Mouse (Mus musculus) midbrain, embryonic 12.5 days (tissue): ENCODE measurements at regions not wholly inside any gene's neighbourhood (a gene's known extent, or its start where the extent isn't known, plus 50 kb on each side); places are given as distances from the start of the nearest gene placed in this dataset.

Experiments used
- ATAC-seq: fragments of 200-750 bp; cut with Nextera tagmentation; 2 replicates; pipeline ENCODE4 v1.8.0; 2017; ENCODE audit warnings: low read depth, moderate TSS enrichment, moderate library complexity; ENCODE audit not compliant: low FRiP score
- H3K27ac ChIP-seq: fragments of 300-500 bp; sonication (generic); replicated peaks from 2 replicates; pipeline ENCODE4 v1.5.1; 2016; ENCODE audit warnings: mild to moderate bottlenecking
- H3K27me3 ChIP-seq: fragments of 300-500 bp; sonication (generic); 2 replicates; pipeline ENCODE4 v1.6.1; 2016; ENCODE audit warnings: mild to moderate bottlenecking
- H3K36me3 ChIP-seq: fragments of 300-500 bp; sonication (generic); 2 replicates; pipeline ENCODE4 v1.6.1; 2016
- H3K4me1 ChIP-seq: fragments of 300-500 bp; sonication (generic); 2 replicates; pipeline ENCODE4 v1.6.1; 2016
- H3K4me2 ChIP-seq: fragments of 300-500 bp; sonication (generic); replicated peaks from 2 replicates; pipeline ENCODE4 v1.6.1; 2016; ENCODE audit warnings: mild to moderate bottlenecking, moderate library complexity
- H3K4me3 ChIP-seq: fragments of 300-500 bp; sonication (generic); 2 replicates; pipeline ENCODE4 v1.5.1; 2016; ENCODE audit warnings: mild to moderate bottlenecking
- H3K9ac ChIP-seq: fragments of 300-500 bp; sonication (generic); replicated peaks from 2 replicates; pipeline ENCODE4 v1.6.1; 2016; ENCODE audit warnings: mild to moderate bottlenecking, moderate library complexity
- H3K9me3 ChIP-seq: fragments of 300-500 bp; sonication (generic); 2 replicates; pipeline ENCODE4 v1.6.1; 2016; ENCODE audit warnings: mild to moderate bottlenecking
- WGBS: fragments of 180-500 bp; shearing (Covaris S2); methylation state at CpG from one replicate; pipeline ENCODE4 v1.1.7; 2016; 5-methylcytosine and 5-hydroxymethylcytosine counted together

DNA sequence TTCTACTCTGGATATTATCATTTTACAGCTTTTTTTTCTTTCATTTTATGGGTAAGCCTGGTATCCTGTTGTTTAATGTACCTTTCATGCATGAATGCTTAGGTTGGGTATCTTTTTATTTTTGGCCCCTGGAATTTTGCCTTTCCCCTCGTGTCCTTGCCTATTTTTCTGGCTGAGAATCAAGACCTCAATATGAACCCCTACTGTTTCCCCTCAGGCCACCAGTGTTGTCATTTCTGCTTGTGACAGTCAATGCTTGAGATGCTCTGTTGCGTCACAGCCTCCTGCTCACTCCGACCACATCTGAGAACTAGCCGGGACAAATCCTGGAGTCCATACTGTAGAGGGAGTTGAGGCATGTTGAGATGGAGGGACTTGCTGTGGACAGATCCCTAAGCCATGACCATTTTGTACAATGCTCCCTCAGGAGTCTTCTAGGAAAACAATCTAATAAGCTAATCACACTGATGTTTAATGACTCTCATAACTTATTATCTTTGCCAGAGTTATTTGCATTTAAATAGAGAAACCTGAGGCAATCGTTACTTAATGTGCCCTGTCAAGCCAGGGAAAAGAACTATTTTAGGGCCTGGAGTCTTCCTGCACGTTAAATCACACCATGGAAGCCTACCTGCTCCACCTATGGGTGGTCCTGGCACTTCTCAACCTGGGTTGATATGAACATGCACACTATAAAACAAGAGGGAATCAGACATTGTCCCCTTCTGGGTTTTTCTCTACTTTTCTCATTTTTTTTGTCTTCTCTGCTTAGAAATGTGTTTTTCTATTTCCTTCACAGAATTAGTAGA lies 363.9 kb downstream of the Phkb start:
- no peaks in the 10 kb centered on the region for H3K9me3 ChIP-seq
- WGBS: 62% methylated on average over 6 of the region's 6 CpGs
- H3K27me3 ChIP-seq: no peaks in the 10 kb centered on the region
- no peak for ATAC-seq
- no peaks in the 10 kb centered on the region for H3K36me3 ChIP-seq
- peaks cover 7% of the 10 kb centered on the region for H3K4me1 ChIP-seq
- no peak overlapping the region for H3K9ac ChIP-seq
- H3K27ac ChIP-seq: no peak overlapping the region
- H3K4me3 ChIP-seq: no peak overlapping the region
- no peak overlapping the region for H3K4me2 ChIP-seq

DNA sequence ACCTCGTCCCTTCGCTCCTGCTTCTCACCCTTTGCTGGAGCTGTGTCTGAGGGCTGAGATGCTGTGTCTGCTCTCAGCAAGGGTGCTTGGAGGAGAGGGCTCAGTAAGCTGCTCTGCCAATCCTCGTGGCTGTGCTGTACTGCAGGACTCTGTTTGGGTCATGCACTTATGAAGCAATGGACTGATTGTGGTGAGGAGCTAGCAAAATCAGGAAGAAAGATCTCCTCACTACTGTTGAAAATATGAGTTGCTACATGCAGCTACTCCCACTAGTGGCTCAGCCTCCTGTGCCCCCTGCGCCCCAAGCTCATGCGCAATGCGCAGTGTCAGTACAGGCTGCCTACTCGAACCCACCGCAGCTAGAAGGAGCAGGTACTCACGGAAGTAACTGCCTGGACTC lies 362.3 kb downstream of the Phkb start:
- H3K9me3 ChIP-seq: no peaks in the 10 kb centered on the region
- H3K4me2 ChIP-seq: no peak overlapping the region
- H3K27ac ChIP-seq: no peak overlapping the region
- H3K4me1 ChIP-seq: peaks cover 7% of the 10 kb centered on the region
- 55% methylated on average over 9 of the region's 9 CpGs for WGBS
- ATAC-seq: no peak
- no peaks in the 10 kb centered on the region for H3K27me3 ChIP-seq
- no peak overlapping the region for H3K9ac ChIP-seq
- H3K4me3 ChIP-seq: no peak overlapping the region
- H3K36me3 ChIP-seq: no peaks in the 10 kb centered on the region

- Histone ChIP-seq H3K9ac (no peak overlapping the region), H3K36me3 (no peaks in the 10 kb centered on the region), H3K27ac (no peak overlapping the region), H3K27me3 (no peaks in the 10 kb centered on the region), H3K9me3 (no peaks in the 10 kb centered on the region), H3K4me3 (no peak overlapping the region), H3K4me1 (peaks cover 7% of the 10 kb centered on the region), H3K4me2 (no peak overlapping the region)
- WGBS: 78% methylated on average over 4 of the region's 4 CpGs
- no peak for ATAC-seq
Observed at GRCm38 (mm10) chr8:86201830-86202229, 361.1 kb downstream of the Phkb start.

- Histone ChIP-seq H3K27me3 (no peaks in the 10 kb centered on the region), H3K9ac (no peak overlapping the region), H3K4me3 (no peak overlapping the region), H3K27ac (no peak overlapping the region), H3K36me3 (no peaks in the 10 kb centered on the region), H3K4me1 (no peaks in the 10 kb centered on the region), H3K9me3 (no peaks in the 10 kb centered on the region), H3K4me2 (no peak overlapping the region)
- 89% methylated on average over 4 of the region's 4 CpGs for WGBS
- no peak for ATAC-seq
Observed at GRCm38 (mm10) chr8:86192262-86192661, 351.5 kb downstream of the Phkb start.

- Histone ChIP-seq H3K4me2 (no peak overlapping the region), H3K9me3 (no peaks in the 10 kb centered on the region), H3K9ac (no peak overlapping the region), H3K27me3 (no peaks in the 10 kb centered on the region), H3K27ac (no peak overlapping the region), H3K4me3 (no peak overlapping the region), H3K4me1 (no peaks in the 10 kb centered on the region), H3K36me3 (no peaks in the 10 kb centered on the region)
- WGBS: 88% methylated on average over 5 of the region's 5 CpGs
- ATAC-seq: no peak
Observed at GRCm38 (mm10) chr8:86184671-86185070, 343.9 kb downstream of the Phkb start.

DNA sequence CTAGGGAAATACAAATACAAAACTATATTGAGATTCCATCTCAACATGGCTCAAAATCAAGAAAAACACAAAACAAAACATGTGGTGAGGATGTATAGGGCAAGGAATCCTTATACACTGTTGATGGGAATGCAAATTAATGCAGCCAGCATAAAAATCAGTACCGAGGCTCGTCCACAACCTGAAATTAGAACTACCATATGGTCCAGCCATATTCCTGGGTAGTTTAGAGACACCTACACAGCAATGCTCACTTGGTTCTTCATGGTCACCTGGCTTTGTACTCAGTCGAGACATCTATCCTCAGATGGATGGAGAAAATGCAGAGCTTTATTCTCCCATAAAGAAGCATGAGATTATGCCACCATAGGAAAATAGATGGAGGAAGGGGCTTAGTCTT lies 340.0 kb downstream of the Phkb start:
- Histone ChIP-seq H3K4me3 (no peak overlapping the region), H3K27ac (no peak overlapping the region), H3K36me3 (no peaks in the 10 kb centered on the region), H3K9me3 (no peaks in the 10 kb centered on the region), H3K27me3 (no peaks in the 10 kb centered on the region), H3K4me1 (no peaks in the 10 kb centered on the region), H3K4me2 (no peak overlapping the region), H3K9ac (no peak overlapping the region)
- WGBS: 87% methylated on average over 3 of the region's 3 CpGs
- no peak for ATAC-seq

DNA sequence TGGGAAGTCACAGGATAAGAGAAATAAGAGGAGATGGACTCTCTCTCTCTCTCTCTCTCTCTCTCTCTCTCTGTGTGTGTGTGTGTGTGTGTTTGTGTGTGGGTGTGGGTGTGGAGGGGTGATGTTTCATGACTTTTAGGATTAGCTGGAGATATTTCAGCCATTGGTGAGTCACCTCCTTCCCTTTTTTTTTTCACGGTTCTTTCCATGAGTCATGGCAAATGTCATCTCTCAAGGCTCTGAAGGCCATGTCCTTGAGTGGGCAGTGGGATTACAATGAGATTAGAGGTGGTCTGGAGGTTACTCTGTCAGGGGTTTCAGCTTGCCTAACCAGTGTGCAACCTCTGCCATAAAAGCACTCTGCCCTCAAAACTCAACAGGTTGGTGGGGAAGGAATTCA lies 329.3 kb downstream of the Phkb start:
- Histone ChIP-seq H3K4me1 (no peaks in the 10 kb centered on the region), H3K4me3 (no peak overlapping the region), H3K27ac (no peak overlapping the region), H3K9ac (no peak overlapping the region), H3K9me3 (no peaks in the 10 kb centered on the region), H3K36me3 (no peaks in the 10 kb centered on the region), H3K4me2 (no peak overlapping the region), H3K27me3 (no peaks in the 10 kb centered on the region)
- 93% methylated on average over 1 of the region's 1 CpGs for WGBS
- ATAC-seq: no peak

GRCm38 (mm10) chr8:86164818-86165217 lies 324.1 kb downstream of the Phkb start:
- WGBS: 81% methylated on average over 2 of the region's 2 CpGs
- Histone ChIP-seq H3K36me3 (no peaks in the 10 kb centered on the region), H3K4me2 (no peak overlapping the region), H3K9me3 (peaks cover 6% of the 10 kb centered on the region; the same call in 1 of the 2 replicates), H3K4me3 (no peak overlapping the region), H3K27me3 (no peaks in the 10 kb centered on the region), H3K4me1 (no peaks in the 10 kb centered on the region), H3K9ac (no peak overlapping the region), H3K27ac (no peak overlapping the region)
- no peak for ATAC-seq

GRCm38 (mm10) chr8:86159074-86159783 lies 318.5 kb downstream of the Phkb start:
- Histone ChIP-seq H3K27ac (no peak overlapping the region), H3K4me1 (no peaks in the 10 kb centered on the region), H3K4me2 (no peak overlapping the region), H3K27me3 (no peaks in the 10 kb centered on the region), H3K9me3 (peaks cover 6% of the 10 kb centered on the region; the same call in 1 of the 2 replicates), H3K36me3 (no peaks in the 10 kb centered on the region), H3K4me3 (no peak overlapping the region), H3K9ac (no peak overlapping the region)
- no peak for ATAC-seq
- 90% methylated on average over 6 of the region's 6 CpGs for WGBS

- no peaks in the 10 kb centered on the region for H3K27me3 ChIP-seq
- WGBS: 74% methylated on average over 6 of the region's 6 CpGs
- H3K4me2 ChIP-seq: no peak overlapping the region
- no peaks in the 10 kb centered on the region for H3K36me3 ChIP-seq
- no peak overlapping the region for H3K9ac ChIP-seq
- no peaks in the 10 kb centered on the region for H3K4me1 ChIP-seq
- no peaks in the 10 kb centered on the region for H3K9me3 ChIP-seq
- H3K4me3 ChIP-seq: no peak overlapping the region
- H3K27ac ChIP-seq: no peak overlapping the region
- ATAC-seq: no peak
Observed at GRCm38 (mm10) chr8:86147586-86147985, 306.8 kb downstream of the Phkb start.

GRCm38 (mm10) chr8:86125244-86125643 lies 284.5 kb downstream of the Phkb start:
- Histone ChIP-seq H3K27me3 (no peaks in the 10 kb centered on the region), H3K9me3 (no peaks in the 10 kb centered on the region), H3K27ac (no peak overlapping the region), H3K9ac (no peak overlapping the region), H3K4me1 (no peaks in the 10 kb centered on the region), H3K4me2 (no peak overlapping the region), H3K4me3 (no peak overlapping the region), H3K36me3 (no peaks in the 10 kb centered on the region)
- 77% methylated on average over 2 of the region's 2 CpGs for whole genome bisulfite sequencing
- ATAC-seq: no peak

DNA sequence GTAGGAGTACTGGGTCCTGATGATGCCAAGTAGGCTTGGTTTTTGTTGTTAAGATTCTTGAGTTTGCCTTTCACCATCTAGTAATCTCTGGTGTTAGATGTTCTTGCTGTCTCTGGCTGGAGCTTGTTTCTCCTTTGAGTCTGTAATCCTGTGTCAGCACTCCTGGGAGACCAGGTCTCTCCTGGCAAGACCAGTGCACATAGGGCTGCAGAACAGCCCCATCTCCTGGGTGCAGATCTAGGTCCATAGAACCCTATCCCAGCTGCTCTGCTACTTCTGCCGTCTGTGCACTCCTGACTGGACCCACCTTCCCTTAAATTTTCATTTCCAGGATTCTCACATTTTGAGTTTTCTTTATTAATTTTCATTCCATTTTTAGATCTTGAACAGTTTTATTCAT lies 283.9 kb downstream of the Phkb start:
- Histone ChIP-seq H3K27ac (no peak overlapping the region), H3K9ac (no peak overlapping the region), H3K4me3 (no peak overlapping the region), H3K4me1 (no peaks in the 10 kb centered on the region), H3K27me3 (no peaks in the 10 kb centered on the region), H3K9me3 (no peaks in the 10 kb centered on the region), H3K4me2 (no peak overlapping the region), H3K36me3 (no peaks in the 10 kb centered on the region)
- ATAC-seq: no peak
- 91% methylated on average over 1 of the region's 1 CpGs for WGBS
